Mouse (Mus musculus): ENCODE results near the gene Bmpr2.

- TF ChIP-seq CTCF (IDR thresholded peaks at IDR 0.05; ENCODE audit: insufficient read depth, low read depth, low read length) (no peak), POLR2A (IDR thresholded peaks at IDR 0.05; ENCODE audit: insufficient read depth, low read depth, low read length) (no peak)
Measured at GRCm38 (mm10) chr1:59923673-59924072, 160.5 kb downstream of the Bmpr2 start.
